Mouse (Mus musculus) CH12.LX (cell line): ENCODE data around the gene Slc39a1. TPM values are rescaled to one million over a fixed set of nuclear protein-coding genes. Genes with fewer than 3 reads are reported as not detected.
A peak's percentile ranks its signal among the peaks of the same experiment; 100 is the strongest.

Experiments
- DNase-seq: peaks from one replicate; pipeline ENCODE4 v3.0.0-alpha.2; 2013; ENCODE audit errors: extremely low read depth
- H3K27ac ChIP-seq: 2 replicates; pipeline ENCODE4 v1.5.1; 2012; ENCODE audit warnings: low read depth, mild to moderate bottlenecking, control low read depth, moderate library complexity; ENCODE audit not compliant: insufficient read depth
- H3K27me3 ChIP-seq: replicated peaks from 2 replicates; pipeline ENCODE3; 2012; ENCODE audit warnings: inconsistent platforms
- H3K36me3 ChIP-seq, 2 experiments: replicated peaks in 1 of 2; 2 replicates each; pipeline versions ENCODE3 to v1.6.1; 2012; ENCODE audit warnings: inconsistent platforms in 1 of 2, low read length in 1 of 2, mild to moderate bottlenecking in 1 of 2, mixed read lengths in 1 of 2, moderate library complexity in 1 of 2; ENCODE audit not compliant: control insufficient read depth in 1 of 2, insufficient read depth in 1 of 2
- H3K4me1 ChIP-seq, 2 experiments: 2 replicates each; pipeline ENCODE4 v1.6.1; 2012; ENCODE audit warnings: inconsistent platforms in 1 of 2, moderate library complexity in 1 of 2; ENCODE audit not compliant: insufficient read depth in 2 of 2, control insufficient read depth in 1 of 2
- H3K4me2 ChIP-seq: 2 replicates; pipeline ENCODE4 v1.6.1; 2012; ENCODE audit warnings: low read depth, mild to moderate bottlenecking, control low read depth; ENCODE audit not compliant: poor library complexity, insufficient read depth, severe bottlenecking
- H3K4me3 ChIP-seq, 3 experiments: fragments of 150-350 bp in 1 of 3; sonication (generic) in 1 of 3; replicated peaks in 1 of 3; 2 replicates each; pipeline versions ENCODE3 to v1.5.1; 2011 to 2012; ENCODE audit warnings: low read depth in 2 of 3, low read length in 2 of 3, mild to moderate bottlenecking in 2 of 3, moderate library complexity in 2 of 3, control low read depth in 1 of 3, improper control_type of control experiment in 1 of 3, inconsistent platforms in 1 of 3, mixed read lengths in 1 of 3; ENCODE audit not compliant: poor library complexity in 1 of 3
- H3K79me2 ChIP-seq: replicated peaks from 2 replicates; pipeline ENCODE4 v1.6.1; 2012; ENCODE audit warnings: mild to moderate bottlenecking, moderate library complexity; ENCODE audit not compliant: control insufficient read depth, poor library complexity, insufficient read depth, severe bottlenecking; ENCODE audit errors: extremely low read depth
- H3K9ac ChIP-seq: 2 replicates; pipeline ENCODE4 v1.6.1; 2012; ENCODE audit warnings: low read depth, mild to moderate bottlenecking, control low read depth, moderate library complexity; ENCODE audit not compliant: insufficient read depth
- H3K9me3 ChIP-seq: replicated peaks from 2 replicates; pipeline ENCODE3; 2012; ENCODE audit warnings: low read length, inconsistent platforms, mixed read lengths
- CHD2 ChIP-seq: IDR thresholded peaks from 2 replicates; pipeline ENCODE4 v1.6.1; 2011; ENCODE audit warnings: low read length, improper control_type of control experiment
- CTCF ChIP-seq, 2 experiments: IDR thresholded peaks in 1 of 2; conservative IDR thresholded peaks in 1 of 2; 2 replicates each; pipeline ENCODE4 v1.5.1; 2011 to 2012; ENCODE audit warnings: low read depth in 2 of 2, low read length in 2 of 2, improper control_type of control experiment in 1 of 2, inconsistent platforms in 1 of 2, mild to moderate bottlenecking in 1 of 2, moderate library complexity in 1 of 2
- GABPA ChIP-seq: IDR thresholded peaks from 2 replicates; pipeline ENCODE4 v1.6.1; 2012; ENCODE audit warnings: low read depth, low read length, improper control_type of control experiment, inconsistent platforms; ENCODE audit not compliant: insufficient replicate concordance
- HCFC1 ChIP-seq: IDR thresholded peaks from 2 replicates; pipeline ENCODE4 v1.6.1; 2012; ENCODE audit warnings: low read depth, mild to moderate bottlenecking, inconsistent platforms, low read length, improper control_type of control experiment
- KAT2A ChIP-seq: IDR thresholded peaks from 2 replicates; pipeline ENCODE4 v1.6.1; 2012; ENCODE audit warnings: low read length, improper control_type of control experiment, inconsistent platforms; ENCODE audit not compliant: insufficient replicate concordance
- MAFK ChIP-seq: IDR thresholded peaks from 2 replicates; pipeline ENCODE4 v1.6.1; 2011; ENCODE audit warnings: low read length, improper control_type of control experiment; ENCODE audit not compliant: insufficient replicate concordance
- MAX ChIP-seq: IDR thresholded peaks from 2 replicates; pipeline ENCODE4 v1.6.1; 2011; ENCODE audit warnings: low read length, improper control_type of control experiment
- MEF2A ChIP-seq: IDR thresholded peaks from 2 replicates; pipeline ENCODE4 v1.6.1; 2014; ENCODE audit warnings: low read depth, mild to moderate bottlenecking, inconsistent platforms, low read length, improper control_type of control experiment, borderline replicate concordance
- MYC ChIP-seq: IDR thresholded peaks from 2 replicates; pipeline ENCODE4 v1.6.1; 2011; ENCODE audit warnings: low read depth, mild to moderate bottlenecking, improper control_type of control experiment, low read length
- NELFE ChIP-seq: IDR thresholded peaks from 2 replicates; pipeline ENCODE4 v1.6.1; 2011; ENCODE audit warnings: low read depth, low read length, improper control_type of control experiment
- NRF1 ChIP-seq: IDR thresholded peaks from 2 replicates; pipeline ENCODE4 v1.6.1; 2014; ENCODE audit warnings: low read depth, mild to moderate bottlenecking, inconsistent platforms, low read length, improper control_type of control experiment, moderate library complexity
- PAX5 ChIP-seq: IDR thresholded peaks from 2 replicates; pipeline ENCODE4 v1.6.1; 2012; ENCODE audit warnings: low read length, inconsistent platforms, mixed read lengths
- POLR2AphosphoS2 ChIP-seq: IDR thresholded peaks from 2 replicates; pipeline ENCODE4 v1.6.1; 2011; ENCODE audit warnings: low read depth, low read length, improper control_type of control experiment
- RAD21 ChIP-seq: IDR thresholded peaks from 2 replicates; pipeline ENCODE4 v1.6.1; 2011; ENCODE audit warnings: low read depth, mild to moderate bottlenecking, low read length, improper control_type of control experiment, moderate library complexity
- SIN3A ChIP-seq: IDR thresholded peaks from 2 replicates; pipeline ENCODE4 v1.6.1; 2012; ENCODE audit warnings: low read length, improper control_type of control experiment, inconsistent platforms
- SMC3 ChIP-seq: IDR thresholded peaks from 2 replicates; pipeline ENCODE4 v1.6.1; 2011; ENCODE audit warnings: low read depth, low read length, improper control_type of control experiment
- TBP ChIP-seq: conservative IDR thresholded peaks from 2 replicates; pipeline ENCODE4 v1.6.1; 2011; ENCODE audit warnings: low read depth, low read length, improper control_type of control experiment
- TCF12 ChIP-seq: IDR thresholded peaks from 2 replicates; pipeline ENCODE4 v1.6.1; 2014; ENCODE audit warnings: low read depth, mild to moderate bottlenecking, inconsistent platforms, low read length, improper control_type of control experiment
- UBTF ChIP-seq: IDR thresholded peaks from 2 replicates; pipeline ENCODE4 v1.6.1; 2012; ENCODE audit warnings: low read depth, mild to moderate bottlenecking, inconsistent platforms, low read length, improper control_type of control experiment, moderate library complexity
- USF2 ChIP-seq: conservative IDR thresholded peaks from 2 replicates; pipeline ENCODE4 v1.6.1; 2011; ENCODE audit warnings: low read depth, low read length, improper control_type of control experiment
- ZC3H11A ChIP-seq: IDR thresholded peaks from 2 replicates; pipeline ENCODE4 v1.6.1; 2012; ENCODE audit warnings: low read depth, mild to moderate bottlenecking, inconsistent platforms, low read length, improper control_type of control experiment
- ZKSCAN1 ChIP-seq: IDR thresholded peaks from 2 replicates; pipeline ENCODE4 v1.6.1; 2012; ENCODE audit warnings: low read depth, inconsistent platforms, low read length, improper control_type of control experiment, borderline replicate concordance
- ZMIZ1 ChIP-seq: IDR thresholded peaks from 2 replicates; pipeline ENCODE4 v1.6.1; 2012; ENCODE audit warnings: low read depth, mild to moderate bottlenecking, inconsistent platforms, low read length, improper control_type of control experiment
- dilution Hi-C: fragments of 300-500 bp; cut with MboI; formaldehyde crosslinking; loops from 2 replicates; pipeline ENCODE4 v1.14.3; 2020; ENCODE audit warnings: low sequenced_read_pairs; ENCODE audit not compliant: extremely low pct_unique_long_range_greater_than_20kb, extremely low pct_ligation_motif_present
- in situ Hi-C: fragments of 300-500 bp; cut with MboI; formaldehyde crosslinking; loops from 3 replicates; pipeline ENCODE4 v1.14.3; 2019; ENCODE audit warnings: low sequenced_read_pairs, low pct_ligation_motif_present, low pct_unique_long_range_greater_than_20kb, mixed read lengths
- polyA plus RNA-seq: library from polyadenylated mRNA; unstranded; fragments of >175 nt; gene quantifications from 2 replicates; pipeline ENCODE4 v1.2.1, GENCODE M21; 2012; ENCODE audit warnings: low read depth; ENCODE audit not compliant: insufficient read length
- total RNA-seq, 2 experiments: library from RNA; depleted of rRNA; stranded (reverse); fragments of 300-350 nt in 1 of 2; fragments of >200 nt in 1 of 2; gene quantifications; 2 replicates each; pipeline ENCODE4 v1.2.3; 2012 to 2014

Slc39a1 gene
- total and polyA plus RNA-seq, 3 experiments: 23.8 to 42.2 (median 40.7) TPM

GRCm38 (mm10) chr3:90220088-90220487 lies 27.9 kb upstream of the Slc39a1 start:
- peak overlapping the region; percentile 60 for H3K4me2 ChIP-seq
- H3K4me3 ChIP-seq: no peak overlapping the region
- TF ChIP-seq TBP (no peak), MYC (no peak), RAD21 (peak; percentile 84), UBTF (no peak), KAT2A (no peak), MAFK (no peak), CTCF (conservative IDR thresholded peaks at IDR 0.05 in 1 of 2, IDR thresholded peaks at IDR 0.05 in 1 of 2; ENCODE audit: low read depth in 2 of 2, low read length in 2 of 2) (peak in 1 of 2 experiments; percentile 88; a peak in 3 of 4 replicates), ZMIZ1 (no peak), GABPA (no peak), NRF1 (no peak), MEF2A (no peak), MAX (no peak), SIN3A (peak; percentile 60), ZKSCAN1 (no peak), HCFC1 (0 out of 2 replicates have a peak, but pooled peaks have one; percentile 10), ZC3H11A (peak; percentile 47), CHD2 (no peak), POLR2AphosphoS2 (no peak), PAX5 (no peak), SMC3 (peak; percentile 91), USF2 (no peak), TCF12 (no peak), NELFE (0 out of 2 replicates have a peak, but pooled peaks have one; percentile 19)
- peak overlapping the region; percentile 45; the same call in 1 of the 2 replicates for H3K9ac ChIP-seq
- dilution Hi-C loops (no loop called here), in situ Hi-C loops (loop anchor here (5.0 kb wide), 1 partner anchor 152 kb away; no protein-coding TSS in a partner anchor)
- H3K9me3 ChIP-seq: no peaks in the 10 kb centered on the region
- DNase-seq: peak; percentile 63
- H3K4me1 ChIP-seq: peaks cover 6 to 28% of the 10 kb centered on the region in 2 experiments; a peak in 3 of 4 replicates
- no peaks in the 10 kb centered on the region for H3K36me3 ChIP-seq
- no peaks in the 10 kb centered on the region for H3K27me3 ChIP-seq
- no peak overlapping the region for H3K27ac ChIP-seq
- H3K79me2 ChIP-seq: no peaks in the 10 kb centered on the region
